Mouse (Mus musculus) thymus, postnatal 25 days (tissue): Measurements from ENCODE around the gene Pcsk6.

ENCODE experiments used
- DNase-seq: peaks from one replicate; pipeline ENCODE4 v3.0.0; 2022

Gene Pcsk6

DNA sequence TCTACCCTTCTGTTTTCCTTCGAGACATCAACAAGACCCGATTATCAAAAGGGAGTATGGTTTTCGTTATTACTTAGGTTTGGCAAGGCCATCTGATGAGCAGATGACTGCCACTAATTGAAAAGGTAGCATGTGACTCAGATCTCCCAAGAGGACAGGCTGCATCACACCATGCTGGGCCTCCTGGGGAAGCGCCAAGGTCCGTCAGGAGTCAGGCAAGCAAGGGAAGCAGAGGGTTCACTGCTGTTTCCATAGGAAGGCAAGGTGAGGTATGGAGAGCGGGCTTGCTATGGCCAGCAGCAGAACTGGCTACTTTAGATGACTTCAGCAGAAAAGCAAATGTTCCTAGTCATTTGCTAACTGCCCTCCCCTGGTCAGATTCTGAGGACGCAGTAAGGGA, 84.9 kb downstream of the Pcsk6 start:
- DNase-seq = no peak

DNA sequence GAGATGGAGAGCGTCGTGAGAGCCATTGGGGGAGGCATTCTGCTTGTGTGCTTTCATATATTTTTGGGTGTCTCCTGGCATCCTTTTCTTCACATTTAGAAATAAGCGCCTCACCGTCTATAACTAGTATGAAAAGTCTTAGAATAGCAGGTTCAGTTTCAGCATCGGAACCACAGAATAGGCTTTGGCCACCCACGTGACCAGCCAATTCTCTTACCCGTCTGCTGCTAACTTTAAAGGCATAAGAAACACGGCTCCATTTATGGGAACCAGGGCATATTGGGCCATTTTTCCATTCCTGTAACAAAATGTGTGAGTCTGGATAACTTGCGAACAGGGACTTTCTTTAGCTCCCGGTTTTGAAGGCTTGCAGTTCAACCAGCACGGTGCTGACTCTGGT, 87.4 kb downstream of the Pcsk6 start:
- no peak for DNase-seq

DNA sequence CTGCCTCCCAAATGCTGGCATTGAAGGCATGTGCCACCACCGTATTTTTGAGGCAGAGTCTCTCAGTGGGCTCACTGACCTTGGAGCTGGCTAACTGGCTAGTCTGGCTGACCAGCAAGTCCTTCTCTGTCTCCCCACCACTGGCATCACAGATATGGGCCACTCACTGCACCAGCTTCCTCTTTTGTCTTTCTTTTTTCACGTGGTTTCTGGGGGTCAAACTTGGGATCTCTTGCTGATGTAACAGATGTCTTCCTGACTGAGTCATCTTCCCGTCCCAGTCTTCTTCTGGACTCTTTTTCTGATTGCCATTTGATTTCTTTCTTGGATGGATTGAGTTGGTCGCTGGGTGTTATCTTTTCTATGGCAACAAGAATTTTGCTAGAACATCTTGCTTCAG, 93.0 kb downstream of the Pcsk6 start:
- no peak for DNase-seq

DNA sequence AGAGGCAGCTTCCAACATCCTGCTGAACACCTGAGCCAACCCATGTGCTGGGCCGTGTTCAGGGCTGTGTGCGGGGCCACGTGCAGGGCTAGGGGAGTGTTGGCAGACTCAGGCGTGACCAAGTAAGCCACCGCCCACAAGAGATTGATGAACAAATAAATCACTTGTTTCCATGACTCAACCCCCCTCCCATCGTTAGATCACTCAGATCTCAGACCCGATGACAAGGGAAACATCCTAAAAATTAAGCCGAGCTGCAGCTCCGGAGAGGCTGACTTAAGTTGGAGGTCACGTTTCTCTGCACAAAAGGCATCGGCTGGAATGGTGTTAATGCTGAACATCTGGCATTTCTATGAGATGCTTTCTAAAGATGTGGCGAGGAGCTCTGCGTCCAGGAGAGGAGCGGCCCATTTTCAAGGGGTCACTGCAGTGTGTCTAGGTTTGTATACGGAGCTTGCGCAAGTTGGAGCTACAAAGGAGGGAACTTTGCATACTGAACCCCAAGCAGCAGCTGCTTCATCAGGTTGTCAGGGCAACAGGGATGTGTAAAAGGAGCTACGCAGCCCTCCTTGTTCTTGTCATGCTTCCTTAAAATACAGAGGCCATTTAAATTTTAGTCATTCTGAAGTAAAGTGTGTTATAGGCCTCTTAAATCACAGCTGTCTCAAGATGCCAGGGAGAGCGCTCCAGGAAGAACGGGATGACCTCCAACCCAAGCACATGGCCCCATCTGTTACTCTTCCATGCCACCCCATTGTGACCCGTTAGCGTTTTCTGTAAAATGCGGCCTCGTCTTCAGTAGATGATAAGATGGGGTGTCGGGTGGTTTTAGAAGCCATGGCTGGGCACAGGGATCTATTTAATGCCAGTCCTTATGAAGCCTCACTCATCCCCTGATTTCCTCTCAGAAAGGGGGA, 94.0 kb downstream of the Pcsk6 start:
- no peak for DNase-seq

DNA sequence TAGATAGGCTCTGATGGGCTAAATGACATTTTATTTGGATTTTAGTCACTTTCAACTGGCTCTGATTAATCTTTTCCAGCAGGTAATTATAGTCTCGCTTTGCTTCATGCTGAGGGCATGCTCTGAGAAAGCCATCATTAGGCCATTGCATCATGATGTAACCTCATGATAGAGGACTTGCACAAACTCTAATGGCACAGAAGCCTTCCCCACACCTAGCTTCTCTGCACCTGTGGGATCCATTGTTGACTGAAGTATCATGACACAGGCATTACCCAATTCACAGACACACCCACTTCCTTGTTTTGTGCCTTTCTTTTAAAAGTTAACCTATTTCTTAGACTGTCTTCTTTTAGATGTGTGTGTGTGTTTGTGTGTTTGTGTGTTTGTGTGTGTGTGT, 95.7 kb downstream of the Pcsk6 start:
- DNase-seq = no peak

DNA sequence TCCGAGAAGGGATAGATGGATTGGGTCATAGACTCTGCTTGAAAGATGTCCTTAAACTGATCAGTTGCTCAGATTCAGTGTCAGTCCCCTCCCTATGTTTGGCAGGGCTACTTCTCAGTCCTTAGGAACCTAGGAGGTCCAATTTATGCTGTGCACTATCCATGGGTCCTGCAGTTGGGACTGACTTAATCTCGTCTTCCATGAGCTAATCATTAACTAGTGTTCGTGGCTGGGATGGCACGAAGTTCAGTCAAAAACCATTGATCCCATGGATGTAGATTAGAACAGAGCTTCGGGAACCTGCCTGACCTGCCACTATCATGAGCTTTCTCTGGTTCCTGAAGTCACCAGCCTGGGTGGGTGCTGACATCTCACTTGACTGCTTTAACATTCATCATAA, 96.6 kb downstream of the Pcsk6 start:
- no peak for DNase-seq

DNA sequence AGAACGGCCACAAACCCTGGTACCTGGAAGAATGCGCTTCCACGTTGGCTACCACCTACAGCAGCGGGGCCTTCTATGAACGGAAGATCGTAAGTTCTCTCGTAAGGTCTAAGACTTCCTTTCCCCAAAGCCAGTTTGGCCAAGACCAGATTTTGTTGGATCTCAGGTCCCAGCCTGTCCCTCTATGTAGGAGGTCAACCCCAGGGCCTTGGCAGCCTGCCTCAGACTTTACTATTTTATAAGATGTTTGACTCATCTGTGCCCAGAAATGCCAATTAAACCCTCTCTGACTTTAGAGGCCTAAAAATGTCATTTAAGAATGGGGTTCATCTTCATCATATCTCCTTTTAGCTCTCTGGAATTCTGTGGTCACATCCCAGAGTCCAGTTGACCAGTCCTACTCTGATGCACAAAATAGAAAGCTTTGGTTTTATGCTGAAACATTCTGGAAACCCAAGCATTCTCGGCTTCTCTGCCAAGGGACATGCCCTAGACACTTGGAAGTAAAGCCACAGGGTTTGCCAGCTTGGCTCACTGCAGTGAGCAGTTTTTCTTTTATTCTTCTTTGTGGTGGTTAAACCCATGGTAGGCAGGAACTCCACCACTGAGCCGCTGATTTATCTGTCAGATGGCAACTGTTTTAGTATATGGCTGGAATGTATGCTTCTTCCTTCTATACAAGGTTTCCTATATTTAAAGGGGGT, 97.8 kb downstream of the Pcsk6 start:
- DNase-seq = no peak

DNA sequence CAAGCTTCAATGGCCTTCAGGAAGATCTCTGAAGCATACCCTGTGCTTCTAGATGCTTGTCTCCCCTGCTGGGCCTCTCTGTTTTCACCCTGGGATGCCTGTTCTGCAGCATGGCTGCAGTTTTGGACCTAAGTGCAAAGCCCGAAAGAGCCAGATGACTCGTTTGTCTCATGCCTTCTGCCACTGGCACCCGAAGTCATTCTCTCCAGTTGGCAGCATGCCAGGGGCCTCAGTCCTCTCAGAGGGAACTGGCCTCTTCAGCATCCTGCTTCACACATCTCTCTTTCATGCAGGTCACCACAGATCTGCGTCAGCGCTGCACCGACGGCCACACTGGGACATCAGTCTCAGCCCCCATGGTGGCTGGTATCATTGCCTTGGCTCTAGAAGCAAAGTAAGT, 101.1 kb downstream of the Pcsk6 start:
- no peak for DNase-seq

DNA sequence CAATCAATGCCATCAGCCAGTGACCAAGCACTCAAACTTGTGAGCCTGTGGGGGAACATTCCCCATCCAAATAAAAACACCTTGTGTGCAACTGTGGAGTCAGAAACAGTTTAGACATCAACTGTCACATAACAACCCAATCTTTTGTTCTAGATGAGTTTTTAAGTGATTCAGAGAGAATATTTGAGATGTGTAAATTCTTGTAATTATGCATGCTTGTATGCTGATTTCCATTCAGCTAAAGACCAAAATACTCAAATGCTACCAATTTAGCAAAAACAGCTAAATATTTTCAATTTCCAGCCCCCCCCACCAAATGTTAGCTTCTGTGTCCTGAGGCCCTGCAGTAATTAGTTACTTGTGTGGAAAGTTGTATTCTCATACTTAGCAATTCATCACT, 102.9 kb downstream of the Pcsk6 start:
- DNase-seq = no peak

DNA sequence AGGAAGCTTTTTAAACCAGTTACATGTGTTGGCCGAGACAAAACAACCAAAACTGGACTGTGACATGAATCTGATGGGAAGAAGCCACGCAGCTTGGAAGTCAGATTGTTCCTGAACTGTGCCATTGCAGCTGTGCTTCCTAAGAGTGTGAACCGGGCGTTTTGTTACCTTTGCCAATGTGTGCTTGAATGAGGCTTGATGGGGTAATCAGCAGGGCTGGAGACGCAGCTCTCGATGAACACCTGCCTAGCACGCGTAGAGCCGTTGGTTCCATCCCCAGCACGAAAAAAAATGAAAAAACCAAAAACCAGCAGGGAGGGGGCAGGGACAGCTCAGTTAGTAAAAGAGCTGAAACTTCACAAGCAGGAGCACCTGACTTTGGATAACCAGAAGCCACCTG, 109.8 kb downstream of the Pcsk6 start:
- no peak for DNase-seq

DNA sequence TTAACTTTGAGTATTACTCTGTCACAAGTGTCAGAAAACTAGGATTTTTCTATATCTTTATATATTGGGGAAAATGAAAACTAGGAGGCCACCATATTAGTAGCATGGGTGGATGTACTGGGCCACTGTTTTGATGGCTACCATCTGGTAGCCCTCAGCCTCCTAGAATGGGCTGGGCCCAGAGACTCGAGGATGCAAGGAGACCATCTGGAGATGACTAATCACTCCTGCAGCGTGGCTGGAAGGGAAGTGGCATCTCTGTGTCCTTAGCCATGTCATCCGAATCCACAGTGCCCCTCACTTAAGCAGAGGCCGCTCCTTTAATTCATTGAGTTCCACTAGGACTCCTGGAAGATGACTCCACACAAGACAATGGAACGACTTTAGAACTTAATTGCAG, 115.8 kb downstream of the Pcsk6 start:
- DNase-seq = no peak

DNA sequence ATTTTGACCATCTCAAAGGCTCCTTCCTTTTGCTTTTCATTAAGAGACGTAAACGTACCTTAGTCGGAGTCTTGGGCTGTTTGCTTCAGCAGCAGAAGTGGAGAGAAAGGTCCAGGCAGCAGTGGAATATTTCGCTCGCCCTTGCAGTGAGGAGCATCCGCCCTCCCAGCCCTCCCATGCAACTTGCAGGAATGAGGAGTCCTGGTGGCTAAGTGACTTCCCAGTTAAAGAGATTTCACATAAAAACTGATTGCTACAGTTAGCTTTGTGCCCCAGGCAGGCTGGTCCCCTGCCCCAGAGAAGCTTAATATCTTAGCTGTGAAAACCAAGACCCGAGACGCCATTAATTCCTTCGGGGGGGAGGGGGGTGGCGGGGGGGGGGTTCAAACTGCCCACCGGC, 116.4 kb downstream of the Pcsk6 start:
- DNase-seq = no peak

DNA sequence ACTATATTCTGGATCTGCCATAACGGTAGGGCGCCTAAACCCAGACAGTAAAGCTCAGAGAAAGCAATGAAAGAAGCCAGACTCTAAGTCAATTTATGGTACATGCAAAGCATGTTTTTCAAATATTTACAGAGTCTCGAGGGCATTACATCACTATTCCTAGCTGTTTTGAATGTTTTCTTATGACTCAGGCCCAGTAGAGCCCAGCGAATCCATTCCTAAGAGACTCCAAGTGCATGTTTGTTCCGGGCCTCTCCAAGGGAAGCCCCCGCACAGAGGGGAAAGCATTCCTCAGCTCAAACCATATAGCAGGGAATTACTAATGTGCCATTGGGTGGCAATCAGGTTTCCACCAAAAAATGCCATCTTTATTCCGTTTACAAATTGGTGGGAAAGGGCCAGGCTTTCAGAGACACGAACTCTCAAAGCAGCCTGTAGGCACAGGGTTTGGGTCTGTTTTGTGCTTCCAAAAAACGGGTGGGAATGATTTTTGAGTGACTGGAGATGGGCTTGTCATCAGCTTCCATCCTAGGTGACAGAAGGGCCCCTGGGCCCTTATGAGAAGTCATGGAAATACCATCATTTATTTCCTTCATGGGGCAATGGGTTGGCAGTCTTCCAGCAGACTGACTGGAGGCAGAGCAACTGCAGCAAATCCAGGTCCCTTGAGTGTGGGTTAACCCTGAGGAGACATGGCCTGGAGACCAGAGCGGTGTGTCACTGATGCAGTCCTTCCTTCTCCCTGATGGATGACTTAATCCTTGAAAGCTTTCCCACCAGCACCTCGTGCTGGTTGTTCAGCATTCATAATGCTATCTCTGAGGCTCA, 117.7 kb downstream of the Pcsk6 start:
- no peak for DNase-seq

DNA sequence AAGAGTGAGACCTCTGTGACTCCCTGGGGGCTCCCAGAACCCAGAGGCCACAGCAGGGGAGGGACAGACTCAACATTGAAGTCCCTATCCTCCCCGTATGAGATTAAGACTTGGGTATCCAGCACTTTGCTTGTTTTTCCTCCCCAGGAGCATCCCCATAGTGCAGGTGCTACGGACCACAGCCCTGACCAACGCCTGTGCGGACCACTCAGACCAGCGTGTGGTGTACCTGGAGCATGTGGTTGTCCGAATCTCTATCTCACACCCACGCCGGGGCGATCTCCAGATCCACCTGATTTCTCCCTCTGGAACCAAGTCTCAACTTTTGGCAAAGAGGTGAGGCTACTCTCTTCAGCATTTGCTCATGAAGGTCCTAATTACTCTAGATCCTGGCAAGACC, 118.5 kb downstream of the Pcsk6 start:
- no peak for DNase-seq

DNA sequence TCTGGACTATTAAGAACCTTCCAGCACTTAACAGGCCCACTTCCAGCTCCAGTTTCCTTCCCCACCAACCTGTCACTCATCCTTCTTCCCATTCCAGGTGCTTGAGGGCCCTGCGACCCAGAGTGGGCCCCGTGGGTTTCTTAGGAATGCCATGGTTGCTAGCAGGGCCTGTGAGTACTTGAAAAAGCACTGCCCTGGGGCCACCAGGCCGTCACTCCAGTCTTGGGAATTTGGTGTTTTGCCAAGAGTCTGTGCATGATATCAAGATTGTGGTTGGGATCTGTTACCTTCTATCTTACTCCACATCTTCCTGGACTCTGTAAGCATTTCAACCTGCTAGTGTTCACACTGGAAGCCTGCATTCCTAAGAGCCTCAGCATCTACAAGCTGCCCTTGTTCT, 120.5 kb downstream of the Pcsk6 start:
- DNase-seq = no peak

DNA sequence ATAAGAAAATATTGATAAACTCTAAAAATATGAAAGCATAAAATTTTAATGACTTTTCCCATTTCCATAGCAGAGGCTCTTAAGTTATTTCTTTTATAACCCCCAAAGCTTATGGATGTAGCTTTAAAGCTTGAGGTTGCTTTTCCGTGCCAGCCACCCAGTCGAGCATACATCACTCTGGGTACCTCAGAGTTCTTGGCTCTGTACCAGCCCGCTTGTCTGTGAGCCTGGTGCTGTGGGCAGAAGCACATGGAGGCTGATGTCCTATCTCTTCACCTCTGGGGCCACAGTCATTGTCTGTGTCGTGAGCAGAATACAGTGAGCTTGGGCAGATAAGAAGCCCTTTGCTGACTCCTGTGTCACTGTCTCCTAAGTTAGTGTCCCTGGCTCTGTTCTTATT, 126.7 kb downstream of the Pcsk6 start:
- no peak for DNase-seq

DNA sequence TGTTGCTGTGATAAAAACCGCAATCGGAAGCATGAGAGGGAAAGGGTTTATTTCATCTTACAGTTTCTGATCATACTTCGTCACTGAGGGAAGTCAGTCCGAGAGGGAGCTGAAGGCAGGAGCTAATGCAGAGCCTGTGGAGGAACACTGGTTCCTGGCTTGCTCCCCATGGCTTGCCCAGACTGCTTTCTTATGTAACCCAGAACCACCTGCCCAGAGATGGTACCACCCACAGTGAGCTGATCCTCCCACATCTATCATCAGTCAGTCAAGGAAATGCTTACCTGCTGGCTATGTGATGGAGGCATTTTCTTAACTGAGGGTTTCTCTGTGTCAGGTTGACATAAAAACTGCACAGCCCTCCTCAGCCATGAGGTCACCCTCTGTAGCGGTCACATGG, 127.2 kb downstream of the Pcsk6 start:
- no peak for DNase-seq

DNA sequence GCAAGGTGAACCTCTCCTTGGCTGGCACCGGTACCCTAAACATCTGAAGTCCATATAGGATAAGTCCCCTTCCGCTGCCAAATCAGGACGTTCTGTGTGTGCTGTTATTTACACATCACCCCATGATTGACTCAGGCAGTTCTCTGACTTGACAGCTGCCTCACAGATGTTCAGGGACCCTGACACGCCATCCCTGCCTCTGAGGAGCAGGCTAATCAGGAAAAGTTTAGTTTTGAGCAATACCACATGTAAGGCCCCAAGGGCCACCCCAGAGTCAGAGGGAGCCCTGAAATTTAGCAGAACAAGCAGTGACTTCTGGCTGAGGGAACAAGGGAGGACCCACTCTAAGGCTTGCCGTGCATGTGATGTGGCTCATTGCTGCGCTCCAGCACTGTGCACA, 130.8 kb downstream of the Pcsk6 start:
- no peak for DNase-seq

DNA sequence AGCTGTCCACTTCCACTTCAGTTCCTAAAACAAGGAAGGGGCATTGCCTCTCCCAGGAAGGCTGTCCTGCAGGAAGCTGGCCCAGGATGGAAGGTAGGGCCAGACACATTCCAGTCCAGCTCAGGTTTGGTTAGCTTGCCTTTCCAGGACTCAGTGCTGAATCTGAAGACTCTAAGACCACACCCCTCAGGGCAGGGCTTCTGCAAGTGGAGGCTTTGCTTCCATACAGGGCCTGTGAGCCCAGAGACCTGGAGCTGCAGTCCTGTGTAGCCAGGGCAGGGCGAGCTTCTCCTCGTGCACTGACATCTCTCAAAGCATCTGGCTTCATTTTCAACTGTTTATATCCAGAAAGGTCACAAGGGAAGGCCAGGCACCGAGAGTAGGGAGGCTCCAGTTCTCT, 131.9 kb downstream of the Pcsk6 start:
- no peak for DNase-seq

DNA sequence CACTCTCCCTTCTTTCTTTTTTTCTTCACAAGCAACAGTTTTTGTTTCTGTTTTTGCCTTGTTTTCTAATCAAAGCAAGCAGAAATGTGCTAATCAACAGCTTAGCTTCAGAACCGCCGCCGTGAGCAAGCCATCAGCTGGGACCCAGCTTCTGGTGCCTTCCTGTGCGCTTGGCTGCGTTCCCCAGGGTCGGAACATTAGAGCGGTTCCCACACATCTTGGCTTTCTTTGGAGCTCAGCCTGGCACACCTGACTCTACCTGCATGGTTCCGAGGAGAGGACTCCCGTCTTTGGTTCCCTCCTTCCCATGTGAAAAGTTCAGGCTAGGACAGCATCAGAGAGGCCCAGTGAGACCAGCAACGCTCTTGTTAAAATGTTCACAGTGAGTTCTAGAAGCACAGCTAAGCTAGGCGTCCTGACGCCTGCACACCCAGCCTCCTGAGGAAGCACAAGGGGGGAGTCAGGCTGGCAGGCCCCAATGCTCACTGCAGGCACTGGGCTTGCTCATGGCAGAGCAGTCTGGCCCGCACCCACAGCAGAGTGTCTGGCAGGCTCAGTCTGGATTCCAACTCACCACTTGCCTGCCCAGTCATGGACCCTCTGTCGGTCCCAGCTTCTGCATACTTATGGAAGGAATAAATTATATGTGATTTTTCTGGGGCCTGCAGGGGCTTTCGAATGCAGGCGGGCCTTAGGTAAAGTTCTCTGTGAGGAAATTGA, 139.7 kb downstream of the Pcsk6 start:
- DNase-seq = no peak

DNA sequence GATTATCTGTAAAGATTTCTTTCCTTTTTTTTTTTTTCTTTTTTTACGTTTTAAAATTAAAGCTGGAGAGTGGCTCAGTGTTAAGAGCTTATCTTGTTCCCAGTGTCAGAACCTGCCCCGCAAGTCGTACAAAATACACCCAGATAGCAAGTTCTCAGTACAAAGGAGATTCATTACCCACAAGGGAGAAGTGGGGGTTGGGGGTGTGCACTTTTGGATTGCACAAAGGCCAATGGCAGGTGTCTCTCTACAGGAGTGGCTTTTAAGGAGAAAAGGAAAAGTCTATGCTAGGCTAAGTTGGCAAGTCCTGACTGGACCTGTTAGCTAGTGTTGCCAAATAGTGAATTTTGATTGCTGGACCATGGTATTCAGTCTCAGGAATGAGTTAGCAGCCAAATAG, 140.3 kb downstream of the Pcsk6 start:
- no peak for DNase-seq

DNA sequence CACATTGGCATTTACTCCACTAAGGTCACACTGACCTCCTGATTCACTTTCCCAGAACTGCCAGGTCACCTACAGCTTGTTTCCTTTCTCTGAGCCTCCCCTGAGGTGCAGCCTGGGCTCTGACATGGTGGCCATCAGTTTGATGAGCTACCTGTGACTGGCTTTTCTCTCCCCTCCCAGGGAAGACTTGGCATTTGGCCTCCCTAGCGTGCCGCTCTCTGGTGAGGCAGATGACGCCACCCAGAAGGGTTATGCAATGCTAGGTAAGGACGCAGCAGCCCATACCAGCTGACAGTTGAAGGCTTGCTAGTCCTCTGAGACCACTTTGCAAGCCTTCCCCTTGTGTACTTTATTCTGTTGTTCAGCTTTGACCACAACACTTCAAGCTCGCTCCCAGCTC, 141.9 kb downstream of the Pcsk6 start:
- no peak for DNase-seq
